Mouse (Mus musculus) ES-Bruce4 (cell line): ENCODE measurements around the gene Sh3bp4.

ENCODE experiments used
- CTCF ChIP-seq: IDR thresholded peaks from one replicate; pipeline ENCODE4 v1.8.1; 2011; ENCODE audit warnings: low read depth, low read length
- EP300 ChIP-seq: IDR thresholded peaks from 2 replicates; pipeline ENCODE4 v1.6.1; 2011; ENCODE audit warnings: low read depth, low read length; ENCODE audit not compliant: insufficient read depth
- POLR2A ChIP-seq: IDR thresholded peaks from one replicate; pipeline ENCODE4 v1.8.1; 2011; ENCODE audit warnings: low read length; ENCODE audit not compliant: insufficient read depth

DNA sequence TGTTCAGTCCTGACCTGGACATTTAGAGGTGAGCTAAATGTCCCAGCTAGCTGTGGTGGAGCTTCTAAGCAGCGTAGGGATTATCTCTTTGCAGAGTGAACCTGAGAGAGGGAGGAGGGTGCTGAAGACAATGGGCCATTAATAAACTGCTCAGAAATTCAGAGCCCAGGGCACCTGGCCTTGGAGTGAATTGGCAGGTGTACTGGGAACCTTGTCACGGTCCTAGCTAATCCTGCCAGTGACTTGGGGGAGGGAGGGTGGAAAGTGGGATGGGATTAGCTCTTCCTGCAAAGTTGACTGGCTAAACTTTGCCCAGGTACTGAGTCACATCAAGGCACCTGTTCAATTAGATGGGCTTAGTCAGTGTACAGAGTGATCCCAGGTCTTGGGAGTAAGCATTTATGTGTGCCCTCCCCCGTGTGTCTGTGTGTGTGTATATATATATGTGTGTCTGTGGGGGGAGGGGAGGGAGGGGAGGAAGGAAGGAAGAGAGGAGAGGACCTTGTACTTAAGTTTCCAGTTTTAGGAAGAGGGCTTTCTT is 18.6 kb downstream of the Sh3bp4 start:
- TF ChIP-seq CTCF: no peak
- no peak for TF ChIP-seq EP300
- TF ChIP-seq POLR2A: no peak
